Mouse (Mus musculus) midbrain, embryonic 16.5 days (tissue): ENCODE measurements around the gene Lrp5. TPM values are rescaled to one million over a fixed set of nuclear protein-coding genes. Genes with fewer than 3 reads are reported as not detected.

Experiments used
- ATAC-seq: fragments of 200-750 bp; cut with Nextera tagmentation; 2 replicates; pipeline ENCODE4 v1.8.0; 2017; ENCODE audit warnings: moderate TSS enrichment
- H3K27ac ChIP-seq: fragments of 300-500 bp; sonication (generic); 2 replicates; pipeline ENCODE4 v1.5.1; 2014; ENCODE audit warnings: mild to moderate bottlenecking, low read length, mixed read lengths
- H3K27me3 ChIP-seq: fragments of 300-500 bp; sonication (generic); 2 replicates; pipeline ENCODE4 v1.6.1; 2014; ENCODE audit warnings: low read depth, low read length, mixed read lengths; ENCODE audit not compliant: control insufficient read depth, insufficient read depth
- H3K36me3 ChIP-seq: fragments of 300-500 bp; sonication (generic); 2 replicates; pipeline ENCODE4 v1.6.1; 2014; ENCODE audit warnings: mild to moderate bottlenecking, low read length, moderate library complexity, mixed read lengths; ENCODE audit not compliant: control insufficient read depth, insufficient read depth
- H3K4me1 ChIP-seq: fragments of 300-500 bp; sonication (generic); 2 replicates; pipeline ENCODE4 v1.6.1; 2014; ENCODE audit warnings: mild to moderate bottlenecking, low read length, mixed read lengths; ENCODE audit not compliant: control insufficient read depth, insufficient read depth
- H3K4me2 ChIP-seq: fragments of 300-500 bp; sonication (generic); 2 replicates; pipeline ENCODE4 v1.6.1; 2014; ENCODE audit warnings: mild to moderate bottlenecking, low read length, mixed read lengths
- H3K4me3 ChIP-seq: fragments of 300-500 bp; sonication (generic); 2 replicates; pipeline ENCODE4 v1.5.1; 2014; ENCODE audit warnings: low read depth, mild to moderate bottlenecking, low read length, moderate library complexity, mixed read lengths
- H3K9ac ChIP-seq: fragments of 300-500 bp; sonication (generic); 2 replicates; pipeline ENCODE4 v1.6.1; 2014; ENCODE audit warnings: low read depth, low read length, mixed read lengths
- H3K9me3 ChIP-seq: fragments of 300-500 bp; sonication (generic); replicated peaks from 2 replicates; pipeline ENCODE4 v1.6.1; 2014; ENCODE audit warnings: mild to moderate bottlenecking, low read length, mixed read lengths; ENCODE audit not compliant: control insufficient read depth, poor library complexity, severe bottlenecking
- WGBS: fragments of 180-500 bp; shearing (Covaris S2); extraction: QIAGEN DNeasy Blood & Tissue Kit; methylation state at CpG from one replicate; pipeline ENCODE4 v1.1.7; 2014; 5-methylcytosine and 5-hydroxymethylcytosine counted together
- polyA plus RNA-seq: library from polyadenylated mRNA; unstranded; fragments of >200 nt; fragmentation: Nextera tagmentation; extraction: Ambion mirVana; gene quantifications from 2 replicates; pipeline ENCODE4 v1.2.1, GENCODE M21; 2015

Lrp5 gene
- polyA plus RNA-seq, 1 experiment from 2014 or later: 0.89 TPM

- H3K27ac ChIP-seq: no peak overlapping the region
- H3K27me3 ChIP-seq: no peaks in the 10 kb centered on the region
- no peaks in the 10 kb centered on the region for H3K9me3 ChIP-seq
- H3K4me3 ChIP-seq: no peak overlapping the region
- no peak for ATAC-seq
- H3K4me2 ChIP-seq: no peak overlapping the region
- 38% methylated on average over 6 of the region's 6 CpGs for WGBS
- no peak overlapping the region for H3K9ac ChIP-seq
- H3K4me1 ChIP-seq: no peaks in the 10 kb centered on the region
- no peaks in the 10 kb centered on the region for H3K36me3 ChIP-seq
Observed at GRCm38 (mm10) chr19:3699508-3700438, 13.4 kb upstream of the Lrp5 start.

DNA sequence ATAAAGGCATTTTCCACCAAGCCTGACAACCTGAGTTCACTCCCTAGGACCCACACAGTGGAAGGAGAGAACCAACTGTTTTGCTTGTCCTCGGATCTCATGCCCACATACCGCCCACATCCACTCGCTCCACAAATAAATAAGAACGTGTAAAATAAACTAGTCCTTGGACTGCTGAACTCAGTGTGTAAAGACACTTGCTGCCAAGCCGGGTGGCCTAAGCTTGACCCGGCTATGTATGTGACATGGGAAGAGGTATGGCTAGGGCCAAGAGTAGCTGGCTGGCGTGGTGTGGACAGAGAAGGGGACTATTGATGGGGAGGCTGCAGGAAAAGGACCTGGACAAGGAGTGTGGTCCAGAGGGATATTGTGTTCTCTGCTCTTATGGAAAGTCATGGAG lies 11.7 kb upstream of the Lrp5 start:
- 89% methylated on average over 7 of the region's 7 CpGs for WGBS
- Histone ChIP-seq H3K36me3 (no peaks in the 10 kb centered on the region), H3K9me3 (no peaks in the 10 kb centered on the region), H3K4me2 (no peak overlapping the region), H3K27ac (no peak overlapping the region), H3K4me1 (no peaks in the 10 kb centered on the region), H3K27me3 (no peaks in the 10 kb centered on the region), H3K9ac (no peak overlapping the region), H3K4me3 (no peak overlapping the region)
- ATAC-seq: no peak

DNA sequence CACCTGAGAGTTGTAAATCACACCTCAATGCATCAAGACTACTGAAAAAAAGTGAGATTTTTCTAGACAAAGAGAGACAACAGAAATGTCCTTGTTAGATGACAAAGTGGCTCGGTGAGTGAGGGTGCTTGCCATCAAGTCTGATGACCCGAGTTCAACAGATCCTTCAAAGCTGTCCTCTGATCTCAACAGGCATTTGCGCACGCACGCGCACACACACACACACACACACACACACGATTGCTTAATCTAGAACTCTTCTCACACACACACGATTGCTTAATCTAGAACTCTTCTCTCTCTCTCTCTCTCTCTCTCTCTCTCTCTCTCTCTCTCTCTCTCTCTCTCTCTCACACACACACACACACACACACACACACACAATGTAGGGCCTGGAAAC lies 9.6 kb upstream of the Lrp5 start:
- no peaks in the 10 kb centered on the region for H3K36me3 ChIP-seq
- ATAC-seq: no peak
- no peaks in the 10 kb centered on the region for H3K4me1 ChIP-seq
- H3K9me3 ChIP-seq: no peaks in the 10 kb centered on the region
- no peak overlapping the region for H3K27ac ChIP-seq
- H3K27me3 ChIP-seq: no peaks in the 10 kb centered on the region
- 88% methylated on average over 8 of the region's 8 CpGs for WGBS
- H3K4me3 ChIP-seq: no peak overlapping the region
- no peak overlapping the region for H3K9ac ChIP-seq
- H3K4me2 ChIP-seq: no peak overlapping the region

DNA sequence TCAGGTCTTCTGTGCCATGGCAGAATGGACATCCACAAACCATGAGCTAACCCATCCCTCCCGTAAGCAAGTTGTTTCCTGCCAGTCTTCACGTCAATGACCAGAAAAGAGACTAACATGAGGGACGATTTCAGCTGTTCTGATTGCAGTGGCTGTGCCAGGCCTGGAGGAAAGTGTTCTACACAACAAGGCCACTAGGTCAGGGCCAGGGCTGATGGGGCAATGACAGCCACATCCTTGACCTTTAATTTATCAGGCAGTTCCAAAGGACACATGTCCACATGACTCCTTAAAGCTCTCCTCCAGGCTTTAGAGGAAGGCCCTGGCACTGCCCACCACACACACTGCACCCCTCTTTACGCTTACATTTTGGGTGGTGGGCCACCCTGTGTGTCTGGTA lies 9.1 kb upstream of the Lrp5 start:
- H3K36me3 ChIP-seq: no peaks in the 10 kb centered on the region
- H3K27ac ChIP-seq: no peak overlapping the region
- H3K4me2 ChIP-seq: no peak overlapping the region
- no peaks in the 10 kb centered on the region for H3K4me1 ChIP-seq
- H3K27me3 ChIP-seq: no peaks in the 10 kb centered on the region
- 84% methylated on average over 4 of the region's 4 CpGs for WGBS
- no peak overlapping the region for H3K9ac ChIP-seq
- ATAC-seq: no peak
- H3K4me3 ChIP-seq: no peak overlapping the region
- no peaks in the 10 kb centered on the region for H3K9me3 ChIP-seq

GRCm38 (mm10) chr19:3695006-3695405 lies 8.6 kb upstream of the Lrp5 start:
- Histone ChIP-seq H3K27ac (no peak overlapping the region), H3K9ac (no peak overlapping the region), H3K9me3 (no peaks in the 10 kb centered on the region), H3K36me3 (no peaks in the 10 kb centered on the region), H3K4me1 (no peaks in the 10 kb centered on the region), H3K4me3 (no peak overlapping the region), H3K4me2 (no peak overlapping the region), H3K27me3 (no peaks in the 10 kb centered on the region)
- no peak for ATAC-seq
- 90% methylated on average over 3 of the region's 3 CpGs for WGBS

DNA sequence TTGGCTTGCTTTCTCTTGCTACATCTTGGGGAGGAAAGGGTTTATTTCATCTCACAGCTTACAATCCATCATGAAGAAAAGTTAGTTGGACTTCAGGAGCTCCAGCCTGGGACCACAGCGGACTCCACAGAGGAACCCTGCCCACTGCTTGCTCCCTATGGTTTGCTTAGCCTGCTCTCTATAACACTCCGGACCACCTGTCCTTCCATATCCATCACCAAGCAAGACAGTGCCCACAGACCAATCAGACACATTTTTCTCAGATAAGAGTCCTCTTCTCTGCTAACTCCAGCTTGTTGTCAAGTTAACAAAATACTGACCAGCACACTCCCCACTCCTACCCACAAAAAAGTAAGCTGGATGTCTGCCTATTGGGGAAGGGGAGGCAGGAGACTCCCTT lies 8.1 kb upstream of the Lrp5 start:
- H3K4me3 ChIP-seq: no peak overlapping the region
- no peak overlapping the region for H3K9ac ChIP-seq
- no peak for ATAC-seq
- H3K4me2 ChIP-seq: no peak overlapping the region
- H3K9me3 ChIP-seq: no peaks in the 10 kb centered on the region
- H3K36me3 ChIP-seq: no peaks in the 10 kb centered on the region
- H3K27me3 ChIP-seq: no peaks in the 10 kb centered on the region
- no peak overlapping the region for H3K27ac ChIP-seq
- H3K4me1 ChIP-seq: no peaks in the 10 kb centered on the region
- 85% methylated on average over 2 of the region's 2 CpGs for WGBS

DNA sequence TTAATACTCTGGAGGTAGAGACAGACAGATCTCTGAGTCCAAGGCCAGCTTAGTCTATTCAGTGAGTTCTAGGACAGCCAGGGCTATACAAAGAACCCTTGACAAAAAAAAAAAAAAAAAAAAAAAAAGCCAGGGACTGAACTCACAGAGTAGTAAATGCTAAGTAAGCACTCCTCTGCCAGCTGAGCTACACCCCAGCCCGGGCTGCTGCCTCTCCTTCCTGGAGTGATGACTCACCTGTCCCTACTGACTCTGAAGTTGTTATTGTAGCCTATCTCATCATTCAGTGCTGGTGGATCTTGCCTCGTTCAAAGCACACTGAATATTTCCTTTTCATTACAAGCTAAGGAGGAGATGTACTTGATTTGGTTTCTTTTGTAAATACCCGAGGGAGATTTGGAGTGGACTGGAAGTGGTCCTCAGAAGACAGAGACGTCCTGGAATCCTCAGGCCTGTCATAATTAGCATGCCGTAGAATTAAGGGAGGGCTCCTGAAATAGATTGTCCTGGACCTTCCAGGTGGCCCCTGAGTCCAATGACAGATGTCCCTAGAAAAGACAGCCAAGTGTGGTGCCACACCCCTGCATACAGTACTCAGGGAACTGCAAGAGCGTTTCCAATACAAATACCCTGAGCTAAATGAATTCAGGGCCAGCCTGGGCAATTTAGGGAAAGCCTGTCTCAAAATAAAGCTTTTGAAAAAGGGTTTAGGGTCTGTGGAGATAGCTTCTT lies 6.2 kb upstream of the Lrp5 start:
- 57% methylated on average over 6 of the region's 6 CpGs for WGBS

GRCm38 (mm10) chr19:3691337-3691736 lies 5.0 kb upstream of the Lrp5 start:
- no peaks in the 10 kb centered on the region for H3K36me3 ChIP-seq
- H3K4me3 ChIP-seq: no peak overlapping the region
- no peak overlapping the region for H3K9ac ChIP-seq
- ATAC-seq: no peak
- H3K4me1 ChIP-seq: no peaks in the 10 kb centered on the region
- WGBS: 92% methylated on average over 5 of the region's 5 CpGs
- no peak overlapping the region for H3K4me2 ChIP-seq
- no peaks in the 10 kb centered on the region for H3K27me3 ChIP-seq
- no peak overlapping the region for H3K27ac ChIP-seq
- no peaks in the 10 kb centered on the region for H3K9me3 ChIP-seq

More for the DNA sequence above, 6.2 kb upstream of the Lrp5 start:
- Histone ChIP-seq H3K9me3 (no peaks in the 10 kb centered on the region), H3K9ac (no peak overlapping the region), H3K4me2 (no peak overlapping the region), H3K36me3 (no peaks in the 10 kb centered on the region), H3K4me3 (no peak overlapping the region), H3K4me1 (no peaks in the 10 kb centered on the region), H3K27me3 (no peaks in the 10 kb centered on the region), H3K27ac (no peak overlapping the region)
- no peak for ATAC-seq

- peaks cover 5% of the 10 kb centered on the region; the same call in 1 of the 2 replicates for H3K4me1 ChIP-seq
- no peak overlapping the region for H3K9ac ChIP-seq
- H3K4me2 ChIP-seq: no peak overlapping the region
- H3K4me3 ChIP-seq: no peak overlapping the region
- H3K36me3 ChIP-seq: no peaks in the 10 kb centered on the region
- H3K27me3 ChIP-seq: no peaks in the 10 kb centered on the region
- ATAC-seq: no peak
- 22% methylated on average over 5 of the region's 5 CpGs for WGBS
- no peak overlapping the region for H3K27ac ChIP-seq
- H3K9me3 ChIP-seq: no peaks in the 10 kb centered on the region
Observed at GRCm38 (mm10) chr19:3687676-3688171, 1.4 kb upstream of the Lrp5 start.
